Comparison of ENCODE assay signal across 23 mouse cellular contexts in genomic region chr4:148328237-148328636, GRCm38 (mm10). TPM values are rescaled to one million over a fixed set of nuclear protein-coding genes. Genes with fewer than 3 reads are reported as not detected.
DNase-seq lines count a peak whose midpoint lies in the region; ATAC-seq and TF ChIP-seq lines count a peak whose summit lies in the region.
"Had no signal": no experiment of that assay in that cellular context is flagged by ENCODE, and none has a peak within 500 bp of the region (broad histone marks: within the 10 kb centered on the region; RNA-seq: fewer than 3 reads in every experiment).

No protein-coding gene starts in this region.

- H3K9ac ChIP-seq in forebrain, embryonic 13.5 days, result no peak overlapping the region
- H3K9ac ChIP-seq in forebrain, embryonic 15.5 days (replicated peaks), result no peak overlapping the region
- H3K9ac ChIP-seq in lung, embryonic 14.5 days, result no peak overlapping the region
- H3K9ac ChIP-seq in lung, postnatal 0 days (replicated peaks; ENCODE audit: low read depth), result no peak overlapping the region
- H3K9ac ChIP-seq in intestine, postnatal 0 days (ENCODE audit: low read depth, low read length), result no peak overlapping the region
- H3K9ac ChIP-seq: heart, embryonic 13.5 days; limb, embryonic 12.5 days; liver, postnatal 0 days had no signal

- no peak for ATAC-seq in forebrain, embryonic 13.5 days
- ATAC-seq in forebrain, embryonic 15.5 days (replicated peaks), result no peak
- no peak for ATAC-seq in lung, embryonic 14.5 days (ENCODE audit: insufficient read depth)
- ATAC-seq in lung, postnatal 0 days, result no peak
- ATAC-seq in intestine, postnatal 0 days, result no peak
- ATAC-seq: liver, postnatal 0 days had no signal

- H3K27me3 ChIP-seq in forebrain, embryonic 13.5 days, result 0 out of 2 replicates have a peak, but pooled peaks cover 4% of the 10 kb centered on the region
- H3K27me3 ChIP-seq in forebrain, embryonic 15.5 days, result no peaks in the 10 kb centered on the region
- H3K27me3 ChIP-seq in lung, embryonic 14.5 days (ENCODE audit: insufficient read depth, low read length), result no peaks in the 10 kb centered on the region
- H3K27me3 ChIP-seq in lung, postnatal 0 days (replicated peaks; ENCODE audit: insufficient read depth, low read length), result no peaks in the 10 kb centered on the region
- no peaks in the 10 kb centered on the region for H3K27me3 ChIP-seq in intestine, postnatal 0 days (replicated peaks; ENCODE audit: control insufficient read depth, insufficient read depth, low read length)

- WGBS in forebrain, embryonic 13.5 days, result 95% methylated on average over 1 of the region's 1 CpGs
- 88% methylated on average over 1 of the region's 1 CpGs for WGBS in forebrain, embryonic 15.5 days
- 72% methylated on average over 1 of the region's 1 CpGs for WGBS in lung, embryonic 14.5 days
- 76% methylated on average over 1 of the region's 1 CpGs for WGBS in lung, postnatal 0 days
- WGBS in intestine, postnatal 0 days, result 67% methylated on average over 1 of the region's 1 CpGs

- peak; percentile 18 for DNase-seq in lung, embryonic 14.5 days
- no peak for DNase-seq in lung, postnatal 10 days
- peak; percentile 27 for DNase-seq in ES-CJ7 (ENCODE audit: low read depth, low spot score)
- peak; percentile 51 for DNase-seq in mesoderm, embryonic 11.5 days (ENCODE audit: low read depth, low spot score)
- DNase-seq in lung, postnatal 0 days (ENCODE audit: low spot score), result no peak
- DNase-seq: adrenal gland, postnatal 36 days; cerebellum, adult 9-10 months; gastrocnemius, postnatal 36 days; heart, adult 2 months; heart, postnatal 14 days; kidney, adult 18-20 months; kidney, postnatal 14 days; liver, postnatal 0 days; right cerebral cortex, adult 18-20 months; thymus, adult 18-20 months; thymus, postnatal 36 days had no signal

- peaks cover 57% of the 10 kb centered on the region for H3K4me1 ChIP-seq in forebrain, embryonic 13.5 days
- peaks cover 50% of the 10 kb centered on the region for H3K4me1 ChIP-seq in forebrain, embryonic 15.5 days
- no peaks in the 10 kb centered on the region for H3K4me1 ChIP-seq in lung, embryonic 14.5 days (ENCODE audit: insufficient read depth)
- no peaks in the 10 kb centered on the region for H3K4me1 ChIP-seq in lung, postnatal 0 days (ENCODE audit: insufficient read depth, low read depth, low read length)
- no peaks in the 10 kb centered on the region for H3K4me1 ChIP-seq in intestine, postnatal 0 days (replicated peaks; ENCODE audit: control insufficient read depth, insufficient read depth, low read length)

- no peak overlapping the region for H3K4me3 ChIP-seq in forebrain, embryonic 13.5 days
- H3K4me3 ChIP-seq in forebrain, embryonic 15.5 days, result no peak overlapping the region
- H3K4me3 ChIP-seq in lung, embryonic 14.5 days (ENCODE audit: low read depth, low read length), result no peak overlapping the region
- H3K4me3 ChIP-seq in lung, postnatal 0 days (ENCODE audit: low read depth, low read length), result no peak overlapping the region
- no peak overlapping the region for H3K4me3 ChIP-seq in intestine, postnatal 0 days (ENCODE audit: low read depth, low read length)
- H3K4me3 ChIP-seq: heart, adult 2 months; heart, embryonic 13.5 days; limb, embryonic 12.5 days had no signal

- no peak overlapping the region for H3K4me2 ChIP-seq in forebrain, embryonic 13.5 days
- H3K4me2 ChIP-seq in forebrain, embryonic 15.5 days (replicated peaks), result no peak overlapping the region
- H3K4me2 ChIP-seq in lung, embryonic 14.5 days, result no peak overlapping the region
- no peak overlapping the region for H3K4me2 ChIP-seq in lung, postnatal 0 days (replicated peaks; ENCODE audit: low read depth, low read length)
- no peak overlapping the region for H3K4me2 ChIP-seq in intestine, postnatal 0 days (replicated peaks; ENCODE audit: low read depth)
- H3K4me2 ChIP-seq: heart, embryonic 13.5 days; liver, embryonic 11.5 days had no signal

- no peaks in the 10 kb centered on the region for H3K9me3 ChIP-seq in forebrain, embryonic 13.5 days (replicated peaks)
- H3K9me3 ChIP-seq in forebrain, embryonic 15.5 days, result no peaks in the 10 kb centered on the region
- no peaks in the 10 kb centered on the region for H3K9me3 ChIP-seq in lung, embryonic 14.5 days (ENCODE audit: low read depth, low read length)
- H3K9me3 ChIP-seq in lung, postnatal 0 days (ENCODE audit: low read length), result no peaks in the 10 kb centered on the region
- H3K9me3 ChIP-seq in intestine, postnatal 0 days (ENCODE audit: control insufficient read depth), result no peaks in the 10 kb centered on the region
- H3K9me3 ChIP-seq: embryonic facial prominence, embryonic 10.5 days; heart, embryonic 13.5 days; limb, embryonic 12.5 days had no signal

- peak overlapping the region; percentile 73; the same call in 1 of the 2 replicates for H3K27ac ChIP-seq in forebrain, embryonic 13.5 days
- no peak overlapping the region for H3K27ac ChIP-seq in forebrain, embryonic 15.5 days (replicated peaks)
- no peak overlapping the region for H3K27ac ChIP-seq in lung, embryonic 14.5 days (ENCODE audit: low read depth)
- no peak overlapping the region for H3K27ac ChIP-seq in lung, postnatal 0 days (ENCODE audit: low read length)
- no peak overlapping the region for H3K27ac ChIP-seq in intestine, postnatal 0 days (ENCODE audit: low read depth, low read length)
- H3K27ac ChIP-seq: embryonic facial prominence, embryonic 10.5 days; heart, adult 2 months; heart, embryonic 13.5 days; limb, embryonic 12.5 days had no signal

- TF ChIP-seq CTCF in lung, embryonic 14.5 days (IDR thresholded peaks at IDR 0.05; ENCODE audit: low read depth), result no peak
- no peak for TF ChIP-seq CTCF in lung, postnatal 0 days (IDR thresholded peaks at IDR 0.05)
- no peak for TF ChIP-seq CTCF in intestine, postnatal 0 days (IDR thresholded peaks at IDR 0.05; ENCODE audit: low read depth)

- H3K36me3 ChIP-seq in forebrain, embryonic 13.5 days (ENCODE audit: poor library complexity, severe bottlenecking), result no peaks in the 10 kb centered on the region
- no peaks in the 10 kb centered on the region for H3K36me3 ChIP-seq in forebrain, embryonic 15.5 days
- no peaks in the 10 kb centered on the region for H3K36me3 ChIP-seq in lung, embryonic 14.5 days (ENCODE audit: insufficient read depth)
- no peaks in the 10 kb centered on the region for H3K36me3 ChIP-seq in lung, postnatal 0 days (ENCODE audit: insufficient read depth, low read length)
- no peaks in the 10 kb centered on the region for H3K36me3 ChIP-seq in intestine, postnatal 0 days (ENCODE audit: control insufficient read depth, insufficient read depth)
- H3K36me3 ChIP-seq: embryonic facial prominence, embryonic 10.5 days; heart, embryonic 13.5 days; limb, embryonic 12.5 days had no signal

- no peak for TF ChIP-seq EP300 in lung, postnatal 0 days (IDR thresholded peaks at IDR 0.05)

RNA-seq across cellular contexts. Expression of gene Disp3, which starts 40.5 kb away (rescaled TPM):
- polyA plus RNA-seq in forebrain, embryonic 13.5 days (2015; fragmentation: Nextera tagmentation; extraction: Ambion mirVana), result 6.3 and 6.5 TPM in 2 replicates
- polyA plus RNA-seq in forebrain, embryonic 15.5 days (2015; fragmentation: Nextera tagmentation; extraction: Ambion mirVana), result 11.5 and 14.4 TPM in 2 replicates
- 0.18 TPM in 2 replicates for polyA plus RNA-seq in lung, embryonic 14.5 days (2014; fragmentation: Nextera tagmentation; extraction: Ambion mirVana)
- 0.02 and 0.12 TPM in 2 replicates for polyA plus RNA-seq in lung, postnatal 0 days (2015; fragmentation: Nextera tagmentation; extraction: Ambion mirVana)
- polyA plus RNA-seq in intestine, postnatal 0 days (2015; fragmentation: Nextera tagmentation; extraction: Ambion mirVana), result 0.03 and 0.04 TPM in 2 replicates
- polyA plus RNA-seq: heart, adult 2 months; liver, embryonic 11.5 days; liver, postnatal 0 days had no signal

Comparison
In these comparisons a context has a peak if more than half of its experiments do, and no peak if none do; other contexts are left out.
1. DNase-seq: peak in lung, embryonic 14.5 days (single experiment), ES-CJ7 (single experiment) and mesoderm, embryonic 11.5 days (single experiment); none in lung, postnatal 10 days (single experiment) and lung, postnatal 0 days (single experiment).